Mouse (Mus musculus) bone marrow macrophage, adult 2 months (primary cell): ENCODE data around the gene Olfr651.

ENCODE experiments used
- CTCF ChIP-seq: IDR thresholded peaks from 2 replicates; pipeline ENCODE4 v1.5.1; 2012; ENCODE audit warnings: low read depth, mild to moderate bottlenecking, low read length, moderate library complexity
- POLR2A ChIP-seq: IDR thresholded peaks from 2 replicates; pipeline ENCODE4 v1.6.1; 2012; ENCODE audit warnings: mild to moderate bottlenecking, low read depth, low read length, borderline replicate concordance

GRCm38 (mm10) chr7:104586725-104587124 is 36.8 kb downstream of the Olfr651 start, which contains the start of gene Olfr654:
- no peak for TF ChIP-seq POLR2A
- no peak for TF ChIP-seq CTCF
